Mouse (Mus musculus) cerebellum, postnatal 14 days (tissue): ENCODE data around the gene Ifnz.
"Not testable (repeated sequence)": the region's sequence is repeated elsewhere in the genome, so short reads cannot be mapped to it uniquely, and the experiment has no call there.

Experiments used
- DNase-seq, 2 experiments: peaks; one replicate each; pipeline ENCODE4 v3.0.0; 2021; ENCODE audit warnings: mixed read lengths in 2 of 2

Gene Ifnz

GRCm38 (mm10) chr4:88788402-88788801, 6.5 kb downstream of the Ifnz start, which contains the start of gene Gm13277:
Gene Gm13277, plus strand, starts transcription at chr4:88788632.
- peak; percentile 76 for DNase-seq

DNA sequence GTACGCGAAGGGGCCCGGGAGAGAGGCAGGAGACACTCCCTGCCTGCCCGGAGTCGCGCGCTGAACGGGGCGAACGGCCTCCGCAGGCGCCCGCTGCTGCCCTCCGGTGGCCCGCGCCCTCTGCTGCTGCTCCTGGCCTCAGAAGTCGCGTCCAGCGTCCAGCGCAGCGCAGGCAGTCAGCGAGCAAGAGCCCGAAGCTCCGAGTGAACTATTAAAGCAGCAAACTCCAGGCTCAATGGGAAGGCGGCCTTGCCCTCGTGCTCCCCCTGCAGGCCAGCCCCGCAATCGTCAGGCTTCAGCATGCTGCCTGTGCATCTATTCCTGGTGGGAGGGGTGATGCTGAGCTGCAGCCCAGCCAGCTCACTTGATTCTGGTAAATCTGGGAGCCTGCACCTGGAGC, 9.3 kb downstream of the Ifnz start, which contains the start of gene Gm13278:
Gm13278 (plus strand) TSS at position 301 of the 400 bp plus-strand sequence.
- DNase-seq, result not testable (repeated sequence)

DNA sequence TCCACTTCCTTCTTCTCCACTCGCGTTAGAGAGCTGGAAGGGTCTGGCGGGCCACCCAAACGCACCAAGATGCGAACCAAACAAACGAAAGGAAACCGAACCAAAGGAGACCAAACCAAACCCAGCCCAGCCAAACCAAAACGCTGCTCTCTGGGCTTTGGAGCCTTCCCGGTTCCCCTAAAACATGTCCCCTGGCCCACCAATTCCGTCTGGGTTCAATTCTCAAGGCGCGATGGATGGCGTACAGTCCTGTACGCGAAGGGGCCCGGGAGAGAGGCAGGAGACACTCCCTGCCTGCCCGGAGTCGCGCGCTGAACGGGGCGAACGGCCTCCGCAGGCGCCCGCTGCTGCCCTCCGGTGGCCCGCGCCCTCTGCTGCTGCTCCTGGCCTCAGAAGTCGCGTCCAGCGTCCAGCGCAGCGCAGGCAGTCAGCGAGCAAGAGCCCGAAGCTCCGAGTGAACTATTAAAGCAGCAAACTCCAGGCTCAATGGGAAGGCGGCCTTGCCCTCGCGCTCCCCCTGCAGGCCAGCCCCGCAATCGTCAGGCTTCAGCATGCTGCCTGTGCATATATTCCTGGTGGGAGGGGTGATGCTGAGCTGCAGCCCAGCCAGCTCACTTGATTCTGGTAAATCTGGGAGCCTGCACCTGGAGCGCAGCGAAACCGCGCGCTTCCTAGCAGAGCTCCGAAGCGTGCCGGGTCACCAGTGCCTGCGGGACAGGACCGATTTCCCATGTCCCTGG, 12.2 kb downstream of the Ifnz start, which contains the start of gene Gm13275:
Gm13275 (plus strand) TSS at position 552 of the 740 bp plus-strand sequence.
- peak; percentile 42 to 61 for DNase-seq

DNA sequence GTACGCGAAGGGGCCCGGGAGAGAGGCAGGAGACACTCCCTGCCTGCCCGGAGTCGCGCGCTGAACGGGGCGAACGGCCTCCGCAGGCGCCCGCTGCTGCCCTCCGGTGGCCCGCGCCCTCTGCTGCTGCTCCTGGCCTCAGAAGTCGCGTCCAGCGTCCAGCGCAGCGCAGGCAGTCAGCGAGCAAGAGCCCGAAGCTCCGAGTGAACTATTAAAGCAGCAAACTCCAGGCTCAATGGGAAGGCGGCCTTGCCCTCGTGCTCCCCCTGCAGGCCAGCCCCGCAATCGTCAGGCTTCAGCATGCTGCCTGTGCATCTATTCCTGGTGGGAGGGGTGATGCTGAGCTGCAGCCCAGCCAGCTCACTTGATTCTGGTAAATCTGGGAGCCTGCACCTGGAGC, 15.2 kb downstream of the Ifnz start, which contains the start of gene Gm13279:
Gm13279 (plus strand) TSS at position 301 of the 400 bp plus-strand sequence.
- not testable (repeated sequence) for DNase-seq

DNA sequence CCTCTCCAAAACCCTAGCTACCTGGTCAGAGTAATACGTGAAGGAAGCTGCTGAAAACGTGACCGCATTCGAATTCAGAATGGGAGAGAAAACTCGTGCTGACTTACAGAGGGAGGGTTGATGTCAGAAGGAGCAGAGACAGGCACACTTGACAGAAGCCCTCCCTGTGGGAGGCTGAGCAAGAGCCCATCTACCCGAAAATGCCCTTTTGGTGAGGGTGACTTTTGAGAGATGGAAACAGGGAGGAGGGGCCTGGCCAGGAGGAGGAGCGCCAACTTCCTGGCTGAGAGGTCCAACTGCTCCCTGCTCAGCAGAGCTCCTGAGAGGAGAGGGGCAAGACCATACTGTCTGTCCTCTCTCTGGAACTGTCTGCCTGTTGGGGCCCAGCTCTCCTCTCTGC, 17.4 kb downstream of the Ifnz start, which contains the start of gene Gm13285:
Gm13285 (plus strand) TSS at position 301 of the 400 bp plus-strand sequence.
- not testable (repeated sequence) for DNase-seq

GRCm38 (mm10) chr4:88802954-88803353, 21.0 kb downstream of the Ifnz start, which contains the start of gene Gm13287:
Gene Gm13287, plus strand, starts transcription at chr4:88803254.
- not testable (repeated sequence) for DNase-seq

GRCm38 (mm10) chr4:88805231-88805630, 23.3 kb downstream of the Ifnz start, which contains the start of gene Gm13288:
Gene Gm13288, plus strand, starts transcription at chr4:88805531.
- DNase-seq, result not testable (repeated sequence)

GRCm38 (mm10) chr4:88805761-88806160, 23.8 kb downstream of the Ifnz start:
- DNase-seq, result not testable (repeated sequence)

DNA sequence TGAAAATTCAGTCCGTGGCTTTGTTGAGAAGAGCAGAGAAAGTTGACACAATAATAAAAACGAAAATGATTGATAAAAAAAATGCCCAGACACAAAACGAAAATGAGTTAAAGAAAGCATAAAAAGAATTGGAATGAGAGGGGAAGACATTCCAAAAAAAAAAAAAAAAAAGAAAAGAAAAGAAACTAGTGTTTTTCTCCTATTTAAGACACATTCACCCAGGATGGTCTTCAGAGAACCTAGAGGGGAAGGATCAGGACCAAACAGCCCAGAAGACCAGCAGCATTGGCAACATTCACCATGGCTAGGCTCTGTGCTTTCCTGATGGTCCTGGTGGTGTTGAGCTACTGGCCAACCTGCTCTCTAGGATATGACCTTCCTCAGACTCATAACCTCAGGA, 34.0 kb downstream of the Ifnz start, which contains the start of gene Ifna7:
Ifna7 (plus strand) TSS at position 301 of the 400 bp plus-strand sequence.
- DNase-seq, result no peak

GRCm38 (mm10) chr4:88819659-88820058, 37.7 kb downstream of the Ifnz start, which contains the start of gene Ifna11:
Gene Ifna11, plus strand, starts transcription at chr4:88819959.
- no peak for DNase-seq

DNA sequence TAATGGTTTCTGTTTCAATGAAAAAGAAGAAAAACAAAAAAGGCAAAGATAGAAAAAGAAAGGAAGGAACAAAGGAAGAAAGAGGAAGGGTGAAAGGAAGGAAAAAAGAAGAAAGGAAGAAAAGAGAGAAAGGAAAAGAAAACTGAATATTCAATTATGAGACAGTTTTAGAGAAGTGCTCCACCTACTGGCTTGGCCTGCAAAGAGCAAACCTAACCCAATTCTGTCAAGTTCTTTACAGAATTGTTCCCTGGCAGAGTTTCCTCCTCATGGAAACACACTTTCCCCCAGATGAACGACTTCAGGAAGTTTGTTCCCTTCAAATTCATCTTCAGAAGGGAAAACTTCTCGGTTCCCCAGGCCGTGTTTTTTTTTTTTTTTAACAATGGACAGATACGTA, 41.1 kb downstream of the Ifnz start:
- DNase-seq, result peak; percentile 15 to 33

DNA sequence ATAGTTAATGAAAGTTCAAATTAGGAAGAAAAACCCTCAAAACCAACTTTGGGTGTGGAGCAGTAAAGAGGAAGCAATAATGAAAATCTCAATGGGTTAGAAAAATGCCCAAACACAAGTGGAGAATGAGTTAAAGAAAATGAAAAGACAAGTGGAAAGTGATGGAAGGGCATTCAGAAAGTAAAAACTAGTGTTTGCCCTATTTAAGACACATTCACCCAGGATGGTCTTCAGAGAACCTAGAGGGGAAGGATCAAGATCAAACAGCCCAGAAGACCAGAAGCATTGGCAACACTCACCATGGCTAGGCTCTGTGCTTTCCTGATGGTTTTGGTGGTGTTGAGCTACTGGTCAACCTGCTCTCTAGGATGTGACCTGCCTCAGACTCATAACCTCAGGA, 45.2 kb downstream of the Ifnz start, which contains the start of gene Ifna6:
Ifna6 (plus strand) TSS at position 301 of the 400 bp plus-strand sequence.
- DNase-seq, result not testable (repeated sequence)

DNA sequence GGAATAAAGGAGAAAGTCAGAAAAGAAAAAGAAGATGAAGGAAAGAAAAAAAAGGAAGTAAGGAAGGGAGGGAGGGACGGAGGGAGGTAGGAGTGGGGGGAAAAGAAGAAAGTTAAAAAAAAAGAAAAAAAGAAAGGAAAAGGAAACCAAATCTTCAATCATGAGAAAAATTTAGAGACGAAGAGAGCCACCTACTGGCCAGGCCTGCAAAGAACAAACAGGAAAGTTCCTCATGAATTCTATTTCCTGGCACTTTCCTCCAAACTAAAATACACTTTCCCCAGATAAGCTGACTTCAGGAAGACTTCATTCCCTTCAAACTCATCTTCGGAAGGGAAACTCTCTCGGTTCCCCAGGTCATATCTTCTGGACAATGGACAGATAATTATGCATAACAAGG, 48.6 kb downstream of the Ifnz start:
- peak; percentile 20 to 32 for DNase-seq
